Mouse (Mus musculus): ENCODE data around the gene Slc25a20.
A peak's percentile ranks its signal among the peaks of the same experiment; 100 is the strongest.

The Slc25a20 gene

DNA sequence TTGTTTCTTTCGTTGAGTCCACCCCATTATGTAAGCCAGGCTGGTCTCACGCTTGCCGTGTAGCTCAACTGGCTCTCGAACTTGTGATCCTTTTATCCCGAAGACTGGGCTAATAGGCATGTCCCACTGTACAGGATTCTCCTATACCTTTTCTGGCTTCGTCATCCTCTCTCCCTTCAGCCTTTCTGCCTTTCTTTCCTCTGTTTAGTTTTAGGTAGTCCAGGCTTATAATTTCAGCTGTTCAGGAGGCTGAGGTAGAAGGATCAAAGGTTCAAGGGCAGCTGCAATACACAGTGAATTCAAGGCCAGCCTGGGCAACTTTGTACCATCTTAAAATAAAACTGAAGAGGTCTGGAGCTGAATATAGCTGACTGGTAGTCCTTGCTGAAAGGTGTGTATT is 25.3 kb downstream of the Slc25a20 start:
- no peak for DNase-seq (ENCODE audit: low spot score)

- DNase-seq (ENCODE audit: low spot score): no peak
Observed at GRCm38 (mm10) chr9:108687686-108688085, 25.8 kb downstream of the Slc25a20 start.

DNA sequence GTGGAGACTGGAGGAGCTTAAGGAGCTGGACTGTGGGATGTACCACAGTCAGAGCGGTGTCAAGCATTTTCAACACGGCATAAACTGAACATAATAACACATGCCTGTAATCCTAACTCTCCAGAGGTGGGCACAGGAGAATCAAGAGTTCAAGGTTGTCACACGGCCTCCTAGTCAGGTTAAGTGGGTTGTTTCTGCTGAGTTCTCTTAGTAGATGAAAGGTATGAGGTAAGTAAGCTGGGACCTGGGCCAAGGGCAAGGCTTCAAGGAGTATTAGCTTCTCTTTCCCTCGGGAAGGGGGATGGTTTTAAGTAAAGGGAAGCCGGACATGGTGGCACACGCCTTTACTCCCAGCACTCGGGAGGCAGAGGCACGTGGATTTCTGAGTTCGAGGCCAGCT is 26.6 kb downstream of the Slc25a20 start:
- no peak for DNase-seq (ENCODE audit: low spot score)

GRCm38 (mm10) chr9:108689106-108689505 is 27.2 kb downstream of the Slc25a20 start, which contains the start of gene Prkar2a:
Prkar2a (plus strand) TSS chr9:108689314.
- no peak for DNase-seq (ENCODE audit: low spot score)

DNA sequence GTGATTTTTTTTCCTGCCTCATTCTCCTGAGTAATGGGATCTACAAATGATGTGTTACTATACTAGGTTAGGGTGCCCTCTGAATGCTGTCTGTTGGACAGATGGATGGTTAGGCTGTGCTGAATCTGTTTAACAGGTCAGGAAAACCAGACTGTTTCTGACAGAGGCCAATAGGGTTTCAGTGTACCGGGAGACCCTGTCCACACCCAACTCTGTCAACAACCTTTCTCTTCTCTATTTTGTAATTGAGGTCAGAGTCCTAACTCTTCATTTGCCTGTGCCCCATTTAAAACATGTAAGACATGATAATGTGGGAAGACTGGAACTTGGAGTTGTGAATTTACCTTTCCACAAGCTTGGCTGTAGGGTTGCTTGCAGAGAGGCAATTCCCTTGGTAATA is 28.1 kb downstream of the Slc25a20 start:
- DNase-seq (ENCODE audit: low spot score): no peak

- DNase-seq (ENCODE audit: low spot score): no peak
Observed at GRCm38 (mm10) chr9:108690914-108691313, 29.0 kb downstream of the Slc25a20 start.

GRCm38 (mm10) chr9:108691371-108691770 is 29.5 kb downstream of the Slc25a20 start:
- DNase-seq (ENCODE audit: low spot score): no peak

DNA sequence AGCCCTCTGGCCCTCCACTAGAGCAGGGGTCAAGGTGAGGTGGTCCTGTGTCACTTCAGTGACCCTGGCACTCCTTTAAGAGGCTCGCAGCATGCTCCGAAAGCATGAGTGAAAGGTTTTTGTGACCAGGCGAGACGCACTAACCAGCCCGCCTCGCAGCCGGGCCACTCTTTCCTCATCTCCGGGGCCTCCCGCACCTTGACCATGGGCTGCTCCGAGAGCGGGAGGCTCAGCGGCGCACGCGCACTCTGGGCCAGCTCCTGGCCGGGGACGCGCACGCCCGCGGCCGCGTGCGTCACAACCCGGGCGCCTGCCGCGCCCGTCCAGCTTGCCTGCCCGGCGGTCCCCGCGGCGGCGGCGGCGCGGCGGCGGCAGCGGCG is 29.9 kb downstream of the Slc25a20 start:
- peak; percentile 67 for DNase-seq (ENCODE audit: low spot score)

GRCm38 (mm10) chr9:108692226-108693041 is 30.5 kb downstream of the Slc25a20 start:
- DNase-seq (ENCODE audit: low spot score): peak; percentile 50

- no peak for DNase-seq (ENCODE audit: low spot score)
Observed at GRCm38 (mm10) chr9:108693946-108694345, 32.1 kb downstream of the Slc25a20 start.

- no peak for DNase-seq (ENCODE audit: low spot score)
Observed at GRCm38 (mm10) chr9:108694533-108694932, 32.6 kb downstream of the Slc25a20 start.

GRCm38 (mm10) chr9:108702476-108702875 is 40.6 kb downstream of the Slc25a20 start:
- no peak for DNase-seq (ENCODE audit: low spot score)

DNA sequence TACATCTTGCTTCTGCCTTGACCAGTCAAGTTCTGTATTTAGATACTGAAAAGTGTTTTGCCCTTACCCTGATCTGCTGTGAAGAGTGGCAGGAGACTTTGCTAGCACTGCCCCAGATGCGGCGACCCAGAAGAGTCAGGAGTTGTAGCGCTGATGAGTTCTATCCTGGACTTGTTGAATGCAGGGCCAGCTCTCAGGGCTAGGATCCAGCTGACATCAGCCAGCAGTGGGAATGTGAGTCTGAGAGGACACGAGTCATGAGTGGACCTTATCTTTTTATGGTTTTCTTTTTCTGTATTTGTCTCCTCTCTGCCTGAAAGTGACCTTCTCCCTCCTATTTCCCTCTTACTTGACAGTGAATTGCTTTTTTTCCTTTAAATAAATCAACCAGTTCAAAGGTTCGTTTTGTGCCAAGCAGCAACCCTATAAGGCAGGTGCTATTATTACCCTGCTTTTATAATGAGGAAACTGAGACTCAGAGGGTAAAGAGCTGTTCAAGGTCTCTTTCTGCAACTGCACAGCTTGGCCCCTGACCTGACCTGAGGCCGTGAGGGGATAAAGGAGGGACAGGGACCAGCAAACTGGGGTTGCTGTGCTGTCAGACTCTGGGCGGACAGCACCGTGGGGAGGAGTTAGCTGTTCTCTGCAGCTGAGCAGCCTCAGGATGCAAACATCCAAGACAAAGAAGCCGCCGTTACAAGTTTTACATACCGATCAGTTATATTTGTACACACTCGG is 41.7 kb downstream of the Slc25a20 start:
- DNase-seq (ENCODE audit: low spot score): no peak

DNA sequence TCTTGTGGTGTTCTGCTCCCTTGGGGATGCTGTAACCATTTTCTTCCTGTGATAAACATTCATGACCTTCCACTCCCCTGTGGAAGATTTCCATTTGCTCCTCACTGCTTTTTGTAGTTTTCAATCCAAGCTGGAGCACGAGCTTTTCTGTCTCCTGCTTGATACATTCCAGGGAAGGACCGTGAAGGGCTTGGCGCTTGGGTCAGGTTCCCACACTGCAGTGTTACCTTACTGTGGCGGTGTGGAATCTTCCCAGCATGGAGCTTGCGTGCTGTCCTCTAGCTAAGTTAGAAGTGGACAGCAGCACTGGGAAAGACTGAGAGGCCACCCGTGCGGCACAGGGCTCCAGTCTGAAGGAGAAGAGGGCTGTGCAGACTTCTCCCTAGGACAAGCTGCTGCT is 42.7 kb downstream of the Slc25a20 start:
- DNase-seq (ENCODE audit: low spot score): no peak

GRCm38 (mm10) chr9:108707212-108707611 is 45.3 kb downstream of the Slc25a20 start:
- DNase-seq (ENCODE audit: low spot score): no peak

DNA sequence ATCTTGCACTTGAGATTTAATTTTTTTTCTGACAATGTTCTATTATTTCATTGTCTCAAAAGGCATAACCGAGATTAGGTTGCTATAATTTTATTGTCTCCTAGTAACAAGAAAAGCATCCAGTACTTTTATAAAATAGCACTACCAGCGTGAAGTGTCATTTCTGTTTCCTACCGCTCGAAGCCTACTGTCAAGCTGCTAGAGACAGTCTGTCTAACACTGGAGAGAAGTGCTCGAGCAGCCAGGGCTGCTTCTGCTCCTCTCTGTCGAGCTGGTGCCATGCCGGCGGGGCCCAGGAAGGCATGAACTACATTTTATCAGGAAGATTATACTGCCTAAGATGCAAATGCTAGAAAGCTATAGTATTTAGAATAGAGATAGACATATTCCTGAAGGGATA is 46.9 kb downstream of the Slc25a20 start:
- no peak for DNase-seq (ENCODE audit: low spot score)

DNA sequence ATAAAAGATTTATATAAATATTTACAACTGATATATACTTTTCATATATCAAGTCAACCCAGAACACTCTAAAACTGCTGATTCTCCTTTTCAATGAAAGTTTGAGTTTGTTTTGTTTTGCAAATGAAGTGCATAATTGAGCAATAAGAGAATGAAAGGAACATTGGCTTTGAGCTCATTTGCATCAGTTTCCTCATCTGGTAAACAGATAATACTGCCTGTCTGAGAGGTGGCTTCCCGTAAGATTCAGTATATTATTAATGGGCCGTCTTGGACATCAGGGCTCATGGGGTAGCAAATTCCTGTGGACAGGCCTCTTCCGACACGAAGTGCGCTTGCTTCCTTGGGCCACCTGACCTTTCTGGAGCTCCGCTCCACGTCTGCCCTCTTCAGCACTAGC is 48.9 kb downstream of the Slc25a20 start:
- DNase-seq (ENCODE audit: low spot score): no peak

DNA sequence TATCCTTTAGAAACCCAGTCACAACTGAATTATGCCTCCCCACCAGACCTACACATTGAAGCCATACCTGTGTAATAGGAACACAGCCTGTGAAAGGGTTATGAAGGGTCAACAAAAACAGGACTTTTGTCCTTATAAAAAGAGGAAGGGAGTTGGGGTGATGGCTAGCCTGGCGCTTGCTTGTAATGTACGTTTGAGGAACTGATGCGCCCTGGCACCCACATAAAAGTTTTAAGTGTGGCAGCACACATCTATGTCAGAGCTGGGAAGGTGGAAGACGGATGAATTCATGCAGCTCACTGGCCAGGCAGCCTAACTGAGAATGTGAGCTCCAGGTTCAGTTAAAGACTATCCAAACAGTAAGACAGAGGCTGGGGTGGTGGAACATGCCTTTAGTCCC is 54.3 kb downstream of the Slc25a20 start:
- no peak for DNase-seq (ENCODE audit: low spot score)

GRCm38 (mm10) chr9:108723751-108724150 is 61.9 kb downstream of the Slc25a20 start:
- no peak for DNase-seq (ENCODE audit: low spot score)

DNA sequence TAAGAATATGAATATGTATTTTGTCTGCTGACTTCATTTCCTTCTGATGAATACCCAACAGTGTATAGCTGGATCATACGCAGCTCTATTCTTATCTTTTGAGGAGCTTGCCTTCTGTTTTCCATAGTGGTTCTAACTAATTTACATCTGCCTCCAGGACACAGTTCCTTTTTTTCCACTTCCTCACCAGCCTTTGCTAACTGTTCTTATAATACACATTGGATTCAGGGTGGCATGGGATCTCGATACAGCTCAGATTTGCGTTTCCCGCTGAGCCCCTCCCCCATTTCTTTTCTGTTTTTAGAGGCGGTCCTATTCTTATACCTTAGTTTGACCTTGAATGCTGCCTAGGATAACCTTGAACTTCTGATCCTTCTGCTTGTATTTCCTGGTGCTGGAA is 64.2 kb downstream of the Slc25a20 start:
- DNase-seq (ENCODE audit: low spot score): no peak

GRCm38 (mm10) chr9:108729050-108729449 is 67.2 kb downstream of the Slc25a20 start:
- no peak for DNase-seq (ENCODE audit: low spot score)

- no peak for DNase-seq (ENCODE audit: low spot score)
Observed at GRCm38 (mm10) chr9:108732462-108732861, 70.6 kb downstream of the Slc25a20 start.

Measured in c-Kit-positive CD71-positive TER-119-positive erythroid progenitor cells, embryonic 14.5 days (primary cell).